Mouse (Mus musculus) megakaryocyte, embryonic 14.5 days (primary cell): ENCODE results near the gene Atox1.

Experiments
- FLI1 ChIP-seq: IDR thresholded peaks from 2 replicates; pipeline ENCODE4 v1.6.1; 2012; ENCODE audit warnings: low read length, inconsistent platforms, mixed read lengths
- GATA1 ChIP-seq: IDR thresholded peaks from 3 replicates; pipeline ENCODE4 v1.6.1; 2012; ENCODE audit warnings: mixed read lengths, low read length, inconsistent platforms, borderline replicate concordance

GRCm38 (mm10) chr11:55505485-55505884 is 44.4 kb upstream of the Atox1 start:
- no peak for TF ChIP-seq FLI1
- TF ChIP-seq GATA1, result no peak
